Mouse (Mus musculus) 416B (cell line): Measurements from ENCODE around the gene Tut4.

Source experiments
- DNase-seq: peaks from one replicate; pipeline ENCODE4 v3.0.0; 2011; ENCODE audit warnings: low read depth

The Tut4 gene

GRCm38 (mm10) chr4:108503023-108503422, 43.8 kb downstream of the Tut4 start:
- DNase-seq, result no peak

- DNase-seq, result peak; percentile 44
Measured at GRCm38 (mm10) chr4:108539701-108540100, 80.5 kb downstream of the Tut4 start.

GRCm38 (mm10) chr4:108565026-108565425, 105.8 kb downstream of the Tut4 start:
- peak; percentile 78 for DNase-seq

GRCm38 (mm10) chr4:108572644-108573043, 113.4 kb downstream of the Tut4 start:
- no peak for DNase-seq

- DNase-seq, result peak; percentile 99
Measured at GRCm38 (mm10) chr4:108578840-108579742, 119.9 kb downstream of the Tut4 start, which contains the start of the genes Prpf38a and Orc1. Gene Prpf38a, minus strand, starts transcription at chr4:108579336. Gene Orc1, plus strand, starts transcription at chr4:108579423.

- DNase-seq, result peak; percentile 17
Measured at GRCm38 (mm10) chr4:108579743-108580411, 120.7 kb downstream of the Tut4 start.

GRCm38 (mm10) chr4:108593376-108593775, 134.2 kb downstream of the Tut4 start:
- DNase-seq, result no peak

- DNase-seq, result no peak
Measured at GRCm38 (mm10) chr4:108595785-108596184, 136.6 kb downstream of the Tut4 start.

- DNase-seq, result peak; percentile 68
Measured at GRCm38 (mm10) chr4:108598306-108598705, 139.1 kb downstream of the Tut4 start.

- DNase-seq, result no peak
Measured at GRCm38 (mm10) chr4:108601870-108602269, 142.6 kb downstream of the Tut4 start.

GRCm38 (mm10) chr4:108608651-108609050, 149.4 kb downstream of the Tut4 start:
- no peak for DNase-seq
